27 mouse cellular contexts compared by ENCODE assay signal in the genomic region with DNA sequence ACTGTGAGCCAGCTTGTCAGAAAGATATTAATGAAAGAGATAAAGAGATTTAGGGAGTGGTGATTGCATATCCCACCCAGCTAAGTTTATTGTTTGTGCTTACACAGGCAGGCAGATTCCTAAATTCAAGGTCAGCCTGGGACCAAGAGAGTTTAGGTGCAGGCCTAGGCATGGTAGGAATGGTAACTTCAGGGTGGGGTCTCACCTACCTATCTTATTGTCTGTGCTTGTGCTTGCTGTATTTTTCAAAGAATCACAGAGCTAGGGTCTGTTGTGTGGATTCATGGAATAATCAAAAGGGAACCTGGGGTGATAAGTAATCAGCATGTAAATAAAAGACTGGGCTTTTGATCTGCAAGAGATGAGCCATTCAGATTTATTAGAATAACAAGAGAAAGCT.
"Had no signal": no experiment of that assay in that cellular context is flagged by ENCODE, and none has a peak within 500 bp of the region (broad histone marks: within the 10 kb centered on the region; RNA-seq: fewer than 3 reads in every experiment).

No protein-coding gene starts in this region.

- H3K27me3 ChIP-seq: embryonic facial prominence, embryonic 12.5 days; embryonic facial prominence, embryonic 13.5 days; embryonic facial prominence, embryonic 15.5 days; forebrain, embryonic 15.5 days had no signal

- DNase-seq: cerebellum, adult 9-11 months; cerebellum, postnatal 10 days; cerebellum, postnatal 14 days; cerebellum, postnatal 25 days; cerebellum, postnatal 36 days; embryo, embryonic 11 days; forebrain, postnatal 0 days; gastrocnemius, adult 2 months; gastrocnemius, postnatal 10 days; gastrocnemius, postnatal 14 days; gastrocnemius, postnatal 25 days; gastrocnemius, postnatal 36 days; heart, adult 11 months; heart, adult 18-20 months; heart, adult 2 months had no signal

- H3K4me3 ChIP-seq: embryonic facial prominence, embryonic 10.5 days; embryonic facial prominence, embryonic 12.5 days; embryonic facial prominence, embryonic 13.5 days; embryonic facial prominence, embryonic 15.5 days; erythroblast, embryonic 14.5 days; forebrain, embryonic 10.5 days; forebrain, embryonic 12.5 days; forebrain, embryonic 13.5 days; forebrain, embryonic 15.5 days; gastrocnemius, adult 2 months; heart, adult 2 months; heart, embryonic 10.5 days had no signal

- H3K9ac ChIP-seq: embryonic facial prominence, embryonic 12.5 days; embryonic facial prominence, embryonic 13.5 days; embryonic facial prominence, embryonic 15.5 days; forebrain, embryonic 12.5 days; forebrain, embryonic 13.5 days; forebrain, embryonic 15.5 days; forebrain, postnatal 0 days had no signal

- H3K27ac ChIP-seq: embryonic facial prominence, embryonic 10.5 days; embryonic facial prominence, embryonic 12.5 days; embryonic facial prominence, embryonic 13.5 days; embryonic facial prominence, embryonic 15.5 days; forebrain, embryonic 10.5 days; forebrain, embryonic 12.5 days; forebrain, embryonic 13.5 days; forebrain, embryonic 15.5 days; gastrocnemius, adult 2 months; heart, adult 2 months; heart, embryonic 10.5 days had no signal

- H3K36me3 ChIP-seq: embryonic facial prominence, embryonic 10.5 days; embryonic facial prominence, embryonic 12.5 days; embryonic facial prominence, embryonic 13.5 days; embryonic facial prominence, embryonic 15.5 days; forebrain, embryonic 10.5 days; forebrain, embryonic 12.5 days; forebrain, embryonic 15.5 days; heart, embryonic 10.5 days had no signal

- ATAC-seq: forebrain, embryonic 13.5 days; forebrain, embryonic 15.5 days; forebrain, embryonic 16.5 days; forebrain, postnatal 0 days had no signal

- H3K9me3 ChIP-seq: embryonic facial prominence, embryonic 10.5 days; embryonic facial prominence, embryonic 12.5 days; embryonic facial prominence, embryonic 13.5 days; embryonic facial prominence, embryonic 15.5 days; forebrain, embryonic 10.5 days; forebrain, embryonic 12.5 days; forebrain, embryonic 13.5 days; forebrain, embryonic 15.5 days; heart, embryonic 10.5 days had no signal

- H3K4me2 ChIP-seq: embryonic facial prominence, embryonic 12.5 days; embryonic facial prominence, embryonic 13.5 days; embryonic facial prominence, embryonic 15.5 days; forebrain, embryonic 12.5 days; forebrain, embryonic 13.5 days; forebrain, embryonic 15.5 days; heart, embryonic 11.5 days had no signal

- H3K4me1 ChIP-seq: embryonic facial prominence, embryonic 10.5 days; embryonic facial prominence, embryonic 12.5 days; embryonic facial prominence, embryonic 15.5 days; forebrain, embryonic 10.5 days; forebrain, embryonic 12.5 days; forebrain, embryonic 13.5 days; forebrain, embryonic 15.5 days; heart, embryonic 10.5 days had no signal
